Mouse (Mus musculus): Measurements from ENCODE around the gene Vmn2r76.
"Not testable (repeated sequence)": the region's sequence is repeated elsewhere in the genome, so short reads cannot be mapped to it uniquely, and the experiment has no call there.

The Vmn2r76 gene

DNA sequence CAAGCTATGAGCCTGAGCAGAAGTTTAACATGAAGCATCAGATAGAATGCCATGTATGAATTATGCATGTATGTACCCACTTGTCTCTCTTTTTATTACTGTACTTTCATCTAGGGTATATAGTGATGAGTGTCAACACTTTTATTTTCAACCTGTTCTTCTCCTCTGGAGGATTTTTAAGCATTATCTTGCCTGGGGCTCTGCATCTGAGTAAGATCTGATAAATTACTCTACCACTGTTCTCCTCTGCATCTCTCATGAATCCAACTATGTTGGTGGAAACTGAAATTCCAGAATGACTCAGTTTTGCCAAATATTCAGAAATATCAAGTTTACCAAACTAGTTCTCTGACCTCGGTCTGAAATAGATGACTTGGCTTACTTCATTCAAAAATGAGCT is at the start of gene Vmn2r76:
Gene Vmn2r76, minus strand, starts transcription at position 101 of the 400 bp plus-strand sequence.
- no peak for DNase-seq (ENCODE audit: low read depth in 2 of 2, low spot score in 2 of 2)

DNA sequence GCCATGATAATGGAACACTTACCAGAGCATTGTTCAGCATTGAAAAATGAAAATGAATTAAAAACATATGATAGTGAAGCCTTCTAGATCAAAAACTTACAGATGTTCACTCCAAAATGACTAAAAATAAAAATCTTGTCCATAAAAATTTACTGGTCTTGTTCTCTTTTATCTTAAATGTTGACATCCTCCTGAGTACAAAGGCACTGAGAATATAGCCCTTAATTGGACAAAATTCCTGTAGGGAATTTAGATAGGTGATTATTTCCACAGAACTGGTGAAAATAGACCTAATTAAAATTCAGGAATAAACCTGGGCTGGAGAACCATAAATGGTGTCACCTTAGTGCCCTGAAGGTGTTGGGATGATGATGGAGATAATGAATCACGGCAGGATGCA is 31.0 kb upstream of the Vmn2r76 start, which contains the start of gene Olfr310:
Gene Olfr310, minus strand, starts transcription at position 101 of the 400 bp plus-strand sequence.
- DNase-seq (ENCODE audit: low read depth in 2 of 2, low spot score in 2 of 2): no peak

DNA sequence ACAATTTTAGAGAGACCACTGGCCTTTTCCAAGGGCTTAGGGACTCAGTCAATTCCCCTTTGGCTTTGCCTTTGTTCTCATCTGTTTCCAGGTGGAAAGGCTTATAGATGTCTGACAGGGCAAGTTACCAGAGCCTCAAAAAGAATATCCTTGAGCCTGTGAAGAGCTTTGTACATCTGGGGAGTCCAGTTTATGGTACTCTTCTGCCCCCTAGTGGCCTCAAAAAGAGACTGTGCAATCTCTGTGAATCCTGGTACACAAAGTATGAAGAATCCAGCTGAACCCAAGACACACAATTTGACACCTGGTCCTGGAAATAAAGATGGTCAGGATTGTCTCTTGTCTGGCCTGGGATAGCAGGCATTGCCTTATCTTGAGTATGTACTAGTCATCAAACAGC is 34.8 kb downstream of the Vmn2r76 start:
- no peak for DNase-seq (ENCODE audit: low read depth in 2 of 2, low spot score in 2 of 2)

DNA sequence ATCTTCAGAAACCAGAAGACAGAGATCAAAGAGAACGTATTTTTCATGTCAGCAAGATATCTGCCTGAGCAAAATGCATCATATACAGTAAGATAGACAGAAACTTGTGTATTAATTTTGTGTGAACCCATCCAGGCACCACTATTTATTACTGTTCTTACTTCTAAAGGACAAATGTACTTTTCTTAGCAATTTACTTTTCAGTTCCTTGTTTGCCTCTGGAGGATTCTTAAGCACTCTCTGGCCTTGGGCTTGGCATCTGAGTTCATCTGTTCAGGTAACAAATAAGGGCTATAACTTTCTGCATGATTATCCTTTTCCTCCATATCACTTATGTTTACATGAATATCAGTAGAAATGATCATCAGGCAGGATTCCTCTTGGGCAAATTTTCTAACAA is 74.4 kb downstream of the Vmn2r76 start, which contains the start of gene Vmn2r75:
Gene Vmn2r75, minus strand, starts transcription at position 101 of the 400 bp plus-strand sequence.
- not testable (repeated sequence) for DNase-seq (ENCODE audit: low read depth in 2 of 2, low spot score in 2 of 2)
